Mouse (Mus musculus) ES-Bruce4 (cell line): ENCODE measurements around the gene Naa15. TPM values are rescaled to one million over a fixed set of nuclear protein-coding genes. Genes with fewer than 3 reads are reported as not detected.
A peak's percentile ranks its signal among the peaks of the same experiment; 100 is the strongest.

ENCODE experiments used
- H3K27ac ChIP-seq: 2 replicates; pipeline ENCODE4 v1.5.1; 2012; ENCODE audit warnings: low read length, inconsistent platforms; ENCODE audit not compliant: insufficient read depth
- H3K27me3 ChIP-seq: 2 replicates; pipeline ENCODE4 v1.6.1; 2012; ENCODE audit warnings: mild to moderate bottlenecking, low read length, inconsistent platforms; ENCODE audit not compliant: control insufficient read depth, poor library complexity, insufficient read depth, severe bottlenecking
- H3K36me3 ChIP-seq: 2 replicates; pipeline ENCODE4 v1.6.1; 2012; ENCODE audit warnings: inconsistent platforms, mild to moderate bottlenecking, low read length, moderate library complexity; ENCODE audit not compliant: control insufficient read depth, poor library complexity, insufficient read depth, severe bottlenecking
- H3K4me1 ChIP-seq: one replicate; pipeline ENCODE4 v1.8.1; 2011; ENCODE audit warnings: low read length; ENCODE audit not compliant: control insufficient read depth, insufficient read depth
- H3K4me3 ChIP-seq: 2 replicates; pipeline ENCODE4 v1.5.1; 2011; ENCODE audit warnings: low read depth, mild to moderate bottlenecking, low read length
- H3K9ac ChIP-seq: 2 replicates; pipeline ENCODE4 v1.6.1; 2012; ENCODE audit warnings: low read depth, mild to moderate bottlenecking, inconsistent platforms; ENCODE audit not compliant: poor library complexity, severe bottlenecking
- H3K9me3 ChIP-seq: replicated peaks from 2 replicates; pipeline ENCODE4 v1.6.1; 2012; ENCODE audit warnings: mild to moderate bottlenecking, low read length, inconsistent platforms; ENCODE audit not compliant: control insufficient read depth, poor library complexity, insufficient read depth, severe bottlenecking
- CTCF ChIP-seq: IDR thresholded peaks from one replicate; pipeline ENCODE4 v1.8.1; 2011; ENCODE audit warnings: low read depth, low read length
- EP300 ChIP-seq: IDR thresholded peaks from 2 replicates; pipeline ENCODE4 v1.6.1; 2011; ENCODE audit warnings: low read depth, low read length; ENCODE audit not compliant: insufficient read depth
- POLR2A ChIP-seq: IDR thresholded peaks from one replicate; pipeline ENCODE4 v1.8.1; 2011; ENCODE audit warnings: low read length; ENCODE audit not compliant: insufficient read depth
- polyA plus RNA-seq: library from polyadenylated mRNA; stranded (reverse); fragments of >200 nt; gene quantifications from 2 replicates; pipeline ENCODE4 v1.2.4, GENCODE M21; 2011; ENCODE audit warnings: low read depth; ENCODE audit not compliant: missing spikeins, insufficient read depth, insufficient read length

The Naa15 gene
- polyA plus RNA-seq, 1 experiment = 197 TPM

- H3K9me3 ChIP-seq = no peaks in the 10 kb centered on the region
- H3K4me3 ChIP-seq = no peak overlapping the region
- H3K27ac ChIP-seq = 0 out of 2 replicates have a peak overlapping the region, but pooled peaks have one; percentile 7
- no peaks in the 10 kb centered on the region for H3K4me1 ChIP-seq
- no peaks in the 10 kb centered on the region; the same call in 1 of the 2 replicates for H3K36me3 ChIP-seq
- no peak for TF ChIP-seq CTCF
- TF ChIP-seq POLR2A = no peak
- no peak for TF ChIP-seq EP300
- no peaks in the 10 kb centered on the region for H3K27me3 ChIP-seq
- H3K9ac ChIP-seq = no peak overlapping the region
Observed at GRCm38 (mm10) chr3:51517878-51518762, 103.2 kb downstream of the Naa15 start.

GRCm38 (mm10) chr3:51518763-51519121, 103.8 kb downstream of the Naa15 start:
- Histone ChIP-seq H3K27ac (no peak overlapping the region), H3K4me1 (no peaks in the 10 kb centered on the region), H3K36me3 (no peaks in the 10 kb centered on the region; the same call in 1 of the 2 replicates), H3K4me3 (no peak overlapping the region), H3K9ac (no peak overlapping the region), H3K9me3 (no peaks in the 10 kb centered on the region), H3K27me3 (no peaks in the 10 kb centered on the region)
- TF ChIP-seq POLR2A (no peak), CTCF (no peak), EP300 (no peak)

GRCm38 (mm10) chr3:51521262-51521661, 106.3 kb downstream of the Naa15 start:
- H3K27ac ChIP-seq = no peak overlapping the region
- no peak overlapping the region for H3K9ac ChIP-seq
- no peaks in the 10 kb centered on the region for H3K27me3 ChIP-seq
- no peaks in the 10 kb centered on the region for H3K4me1 ChIP-seq
- H3K4me3 ChIP-seq = no peak overlapping the region
- TF ChIP-seq EP300 (no peak), POLR2A (no peak), CTCF (no peak)
- H3K9me3 ChIP-seq = no peaks in the 10 kb centered on the region
- no peaks in the 10 kb centered on the region; the same call in 1 of the 2 replicates for H3K36me3 ChIP-seq

- peak overlapping the region; percentile 0; the same call in 1 of the 2 replicates for H3K27ac ChIP-seq
- H3K4me3 ChIP-seq = no peak overlapping the region
- H3K4me1 ChIP-seq = no peaks in the 10 kb centered on the region
- no peaks in the 10 kb centered on the region for H3K27me3 ChIP-seq
- H3K36me3 ChIP-seq = no peaks in the 10 kb centered on the region; the same call in 1 of the 2 replicates
- no peak for TF ChIP-seq POLR2A
- no peak for TF ChIP-seq CTCF
- TF ChIP-seq EP300 = no peak
- no peak overlapping the region for H3K9ac ChIP-seq
- H3K9me3 ChIP-seq = no peaks in the 10 kb centered on the region
Observed at GRCm38 (mm10) chr3:51525186-51525785, 110.3 kb downstream of the Naa15 start.

Other genes starting within 250 kb of the Naa15 start
- 33.7 and 35.6 TPM in 2 replicates for gene Noct, start 190.7 kb upstream of the Naa15 start, polyA plus RNA-seq
- 52.8 and 57.7 TPM in 2 replicates for gene Elf2, start 74.5 kb upstream of the Naa15 start, polyA plus RNA-seq
- 8.3 and 9.8 TPM in 2 replicates for gene Mgarp, start 18.4 kb upstream of the Naa15 start, polyA plus RNA-seq
- gene Ndufc1, start 6.2 kb upstream of the Naa15 start, polyA plus RNA-seq = 194 and 196 TPM in 2 replicates
- 6.7 and 7.7 TPM in 2 replicates for gene Rab33b, start 68.8 kb downstream of the Naa15 start, polyA plus RNA-seq
- gene Setd7, start 145.7 kb downstream of the Naa15 start, polyA plus RNA-seq = 46.1 and 48.1 TPM in 2 replicates
- 0.61 and 1.3 TPM in 2 replicates for gene Mgst2, start 245.2 kb downstream of the Naa15 start, polyA plus RNA-seq